Mouse (Mus musculus): ENCODE data around the gene Siae. TPM values are rescaled to one million over a fixed set of nuclear protein-coding genes. Genes with fewer than 3 reads are reported as not detected.

The Siae gene
- polyA plus RNA-seq, 1 experiment from 2014 or later, result 9.2 TPM

- no peak for ATAC-seq (replicated peaks; ENCODE audit: extremely low read depth, insufficient read depth, low FRiP score)
Measured at GRCm38 (mm10) chr9:37625129-37625528, 69.6 kb downstream of the Siae start.

GRCm38 (mm10) chr9:37625641-37626040 is 70.1 kb downstream of the Siae start:
- no peak for ATAC-seq (replicated peaks; ENCODE audit: extremely low read depth, insufficient read depth, low FRiP score)
- Histone ChIP-seq H3K9ac (ENCODE audit: low read length) (no peak overlapping the region), H3K36me3 (ENCODE audit: control insufficient read depth, insufficient read depth) (no peaks in the 10 kb centered on the region), H3K4me3 (ENCODE audit: low read length) (no peak overlapping the region), H3K27ac (ENCODE audit: low read length) (no peak overlapping the region), H3K4me1 (ENCODE audit: control insufficient read depth, insufficient read depth, low read length) (0 out of 2 replicates have a peak, but pooled peaks cover 2% of the 10 kb centered on the region), H3K9me3 (replicated peaks; ENCODE audit: control insufficient read depth, low read length) (no peaks in the 10 kb centered on the region), H3K4me2 (ENCODE audit: low read depth, low read length) (no peak overlapping the region), H3K27me3 (ENCODE audit: control insufficient read depth, insufficient read depth, low read length) (no peaks in the 10 kb centered on the region)
- WGBS, result 37% methylated on average over 7 of the region's 7 CpGs

More at GRCm38 (mm10) chr9:37625129-37625528, 69.6 kb downstream of the Siae start:
- H3K36me3 ChIP-seq (ENCODE audit: control insufficient read depth, insufficient read depth), result no peaks in the 10 kb centered on the region
- no peaks in the 10 kb centered on the region for H3K27me3 ChIP-seq (ENCODE audit: control insufficient read depth, insufficient read depth, low read length)
- H3K9ac ChIP-seq (ENCODE audit: low read length), result no peak overlapping the region
- WGBS, result 66% methylated on average over 3 of the region's 3 CpGs
- no peak overlapping the region for H3K4me2 ChIP-seq (ENCODE audit: low read depth, low read length)
- 0 out of 2 replicates have a peak, but pooled peaks cover 2% of the 10 kb centered on the region for H3K4me1 ChIP-seq (ENCODE audit: control insufficient read depth, insufficient read depth, low read length)
- no peak overlapping the region for H3K4me3 ChIP-seq (ENCODE audit: low read length)
- H3K27ac ChIP-seq (ENCODE audit: low read length), result no peak overlapping the region
- H3K9me3 ChIP-seq (replicated peaks; ENCODE audit: control insufficient read depth, low read length), result no peaks in the 10 kb centered on the region

- H3K27ac ChIP-seq (ENCODE audit: low read length), result no peak overlapping the region
- ATAC-seq (replicated peaks; ENCODE audit: extremely low read depth, insufficient read depth, low FRiP score), result no peak
Measured at GRCm38 (mm10) chr9:37626103-37626567, 70.6 kb downstream of the Siae start.

GRCm38 (mm10) chr9:37627263-37627662 is 71.8 kb downstream of the Siae start:
- 92% methylated on average over 1 of the region's 1 CpGs for WGBS
- H3K27ac ChIP-seq (ENCODE audit: low read length), result no peak overlapping the region
- H3K4me1 ChIP-seq (ENCODE audit: control insufficient read depth, insufficient read depth, low read length), result 0 out of 2 replicates have a peak, but pooled peaks cover 2% of the 10 kb centered on the region
- H3K4me2 ChIP-seq (ENCODE audit: low read depth, low read length), result no peak overlapping the region
- no peaks in the 10 kb centered on the region for H3K9me3 ChIP-seq (replicated peaks; ENCODE audit: control insufficient read depth, low read length)
- H3K4me3 ChIP-seq (ENCODE audit: low read length), result no peak overlapping the region
- H3K9ac ChIP-seq (ENCODE audit: low read length), result no peak overlapping the region
- ATAC-seq (replicated peaks; ENCODE audit: extremely low read depth, insufficient read depth, low FRiP score), result no peak
- no peaks in the 10 kb centered on the region for H3K27me3 ChIP-seq (ENCODE audit: control insufficient read depth, insufficient read depth, low read length)
- H3K36me3 ChIP-seq (ENCODE audit: control insufficient read depth, insufficient read depth), result no peaks in the 10 kb centered on the region

More at GRCm38 (mm10) chr9:37626103-37626567, 70.6 kb downstream of the Siae start:
- WGBS, result 17% methylated on average over 3 of the region's 3 CpGs
- Histone ChIP-seq H3K4me2 (ENCODE audit: low read depth, low read length) (no peak overlapping the region), H3K36me3 (ENCODE audit: control insufficient read depth, insufficient read depth) (no peaks in the 10 kb centered on the region), H3K4me1 (ENCODE audit: control insufficient read depth, insufficient read depth, low read length) (0 out of 2 replicates have a peak, but pooled peaks cover 2% of the 10 kb centered on the region), H3K9ac (ENCODE audit: low read length) (no peak overlapping the region), H3K4me3 (ENCODE audit: low read length) (no peak overlapping the region), H3K9me3 (replicated peaks; ENCODE audit: control insufficient read depth, low read length) (no peaks in the 10 kb centered on the region), H3K27me3 (ENCODE audit: control insufficient read depth, insufficient read depth, low read length) (no peaks in the 10 kb centered on the region)

- H3K4me2 ChIP-seq (ENCODE audit: low read depth, low read length), result no peak overlapping the region
- H3K9ac ChIP-seq (ENCODE audit: low read length), result no peak overlapping the region
- no peaks in the 10 kb centered on the region for H3K36me3 ChIP-seq (ENCODE audit: control insufficient read depth, insufficient read depth)
- WGBS, result 78% methylated on average over 4 of the region's 4 CpGs
- no peak overlapping the region for H3K4me3 ChIP-seq (ENCODE audit: low read length)
- no peaks in the 10 kb centered on the region for H3K27me3 ChIP-seq (ENCODE audit: control insufficient read depth, insufficient read depth, low read length)
- no peak overlapping the region for H3K27ac ChIP-seq (ENCODE audit: low read length)
- H3K9me3 ChIP-seq (replicated peaks; ENCODE audit: control insufficient read depth, low read length), result no peaks in the 10 kb centered on the region
- 0 out of 2 replicates have a peak, but pooled peaks cover 2% of the 10 kb centered on the region for H3K4me1 ChIP-seq (ENCODE audit: control insufficient read depth, insufficient read depth, low read length)
- ATAC-seq (replicated peaks; ENCODE audit: extremely low read depth, insufficient read depth, low FRiP score), result no peak
Measured at GRCm38 (mm10) chr9:37628581-37628980, 73.1 kb downstream of the Siae start.

GRCm38 (mm10) chr9:37629941-37630340 is 74.4 kb downstream of the Siae start:
- H3K4me3 ChIP-seq (ENCODE audit: low read length), result no peak overlapping the region
- no peaks in the 10 kb centered on the region for H3K27me3 ChIP-seq (ENCODE audit: control insufficient read depth, insufficient read depth, low read length)
- H3K27ac ChIP-seq (ENCODE audit: low read length), result no peak overlapping the region
- WGBS, result 73% methylated on average over 2 of the region's 2 CpGs
- H3K4me2 ChIP-seq (ENCODE audit: low read depth, low read length), result no peak overlapping the region
- no peaks in the 10 kb centered on the region for H3K9me3 ChIP-seq (replicated peaks; ENCODE audit: control insufficient read depth, low read length)
- 0 out of 2 replicates have a peak, but pooled peaks cover 2% of the 10 kb centered on the region for H3K4me1 ChIP-seq (ENCODE audit: control insufficient read depth, insufficient read depth, low read length)
- H3K9ac ChIP-seq (ENCODE audit: low read length), result no peak overlapping the region
- ATAC-seq (replicated peaks; ENCODE audit: extremely low read depth, insufficient read depth, low FRiP score), result no peak
- H3K36me3 ChIP-seq (ENCODE audit: control insufficient read depth, insufficient read depth), result no peaks in the 10 kb centered on the region

- Histone ChIP-seq H3K4me1 (ENCODE audit: control insufficient read depth, insufficient read depth, low read length) (no peaks in the 10 kb centered on the region), H3K4me3 (ENCODE audit: low read length) (no peak overlapping the region), H3K9me3 (replicated peaks; ENCODE audit: control insufficient read depth, low read length) (no peaks in the 10 kb centered on the region), H3K9ac (ENCODE audit: low read length) (no peak overlapping the region), H3K36me3 (ENCODE audit: control insufficient read depth, insufficient read depth) (no peaks in the 10 kb centered on the region), H3K27me3 (ENCODE audit: control insufficient read depth, insufficient read depth, low read length) (no peaks in the 10 kb centered on the region), H3K4me2 (ENCODE audit: low read depth, low read length) (no peak overlapping the region), H3K27ac (ENCODE audit: low read length) (no peak overlapping the region)
- ATAC-seq (replicated peaks; ENCODE audit: extremely low read depth, insufficient read depth, low FRiP score), result no peak
- 67% methylated on average over 2 of the region's 2 CpGs for WGBS
Measured at GRCm38 (mm10) chr9:37632305-37632704, 76.8 kb downstream of the Siae start.

GRCm38 (mm10) chr9:37634269-37634668 is 78.8 kb downstream of the Siae start:
- H3K9ac ChIP-seq (ENCODE audit: low read length), result no peak overlapping the region
- no peak for ATAC-seq (replicated peaks; ENCODE audit: extremely low read depth, insufficient read depth, low FRiP score)
- H3K4me1 ChIP-seq (ENCODE audit: control insufficient read depth, insufficient read depth, low read length), result no peaks in the 10 kb centered on the region
- H3K27ac ChIP-seq (ENCODE audit: low read length), result no peak overlapping the region
- H3K9me3 ChIP-seq (replicated peaks; ENCODE audit: control insufficient read depth, low read length), result no peaks in the 10 kb centered on the region
- H3K36me3 ChIP-seq (ENCODE audit: control insufficient read depth, insufficient read depth), result no peaks in the 10 kb centered on the region
- WGBS, result 86% methylated on average over 3 of the region's 3 CpGs
- no peak overlapping the region for H3K4me2 ChIP-seq (ENCODE audit: low read depth, low read length)
- H3K27me3 ChIP-seq (ENCODE audit: control insufficient read depth, insufficient read depth, low read length), result no peaks in the 10 kb centered on the region
- H3K4me3 ChIP-seq (ENCODE audit: low read length), result no peak overlapping the region

- no peak for ATAC-seq (replicated peaks; ENCODE audit: extremely low read depth, insufficient read depth, low FRiP score)
- no peaks in the 10 kb centered on the region for H3K9me3 ChIP-seq (replicated peaks; ENCODE audit: control insufficient read depth, low read length)
- no peak overlapping the region for H3K4me2 ChIP-seq (ENCODE audit: low read depth, low read length)
- no peaks in the 10 kb centered on the region for H3K27me3 ChIP-seq (ENCODE audit: control insufficient read depth, insufficient read depth, low read length)
- 18% methylated on average over 7 of the region's 7 CpGs for WGBS
- no peaks in the 10 kb centered on the region for H3K36me3 ChIP-seq (ENCODE audit: control insufficient read depth, insufficient read depth)
- no peak overlapping the region for H3K27ac ChIP-seq (ENCODE audit: low read length)
- H3K4me3 ChIP-seq (ENCODE audit: low read length), result no peak overlapping the region
- H3K4me1 ChIP-seq (ENCODE audit: control insufficient read depth, insufficient read depth, low read length), result no peaks in the 10 kb centered on the region
- H3K9ac ChIP-seq (ENCODE audit: low read length), result no peak overlapping the region
Measured at GRCm38 (mm10) chr9:37636335-37636734, 80.8 kb downstream of the Siae start.

Data from heart, embryonic 16.5 days (tissue).